Mouse (Mus musculus) megakaryocyte-erythroid progenitor cell, adult 5 weeks (primary cell): ENCODE results near the gene Shd. TPM values are rescaled to one million over a fixed set of nuclear protein-coding genes. Genes with fewer than 3 reads are reported as not detected.

Experiments used
- polyA plus RNA-seq: library from polyadenylated mRNA; stranded (reverse); fragments of >175 nt; gene quantifications from 2 replicates; pipeline ENCODE4 v1.2.3, GENCODE M21; 2012

Gene Shd
- 2.6 and 6.5 TPM in 2 replicates for polyA plus RNA-seq

GRCm38 (mm10) chr17:55969966-55970891 lies at the start of gene Shd:
Gene Shd (plus strand): TSS chr17:55970467.

GRCm38 (mm10) chr17:55949400-55949799 lies 20.9 kb upstream of the Shd start, which contains the start of gene Zfp119b:
Gene Zfp119b (minus strand): TSS chr17:55949500.

DNA sequence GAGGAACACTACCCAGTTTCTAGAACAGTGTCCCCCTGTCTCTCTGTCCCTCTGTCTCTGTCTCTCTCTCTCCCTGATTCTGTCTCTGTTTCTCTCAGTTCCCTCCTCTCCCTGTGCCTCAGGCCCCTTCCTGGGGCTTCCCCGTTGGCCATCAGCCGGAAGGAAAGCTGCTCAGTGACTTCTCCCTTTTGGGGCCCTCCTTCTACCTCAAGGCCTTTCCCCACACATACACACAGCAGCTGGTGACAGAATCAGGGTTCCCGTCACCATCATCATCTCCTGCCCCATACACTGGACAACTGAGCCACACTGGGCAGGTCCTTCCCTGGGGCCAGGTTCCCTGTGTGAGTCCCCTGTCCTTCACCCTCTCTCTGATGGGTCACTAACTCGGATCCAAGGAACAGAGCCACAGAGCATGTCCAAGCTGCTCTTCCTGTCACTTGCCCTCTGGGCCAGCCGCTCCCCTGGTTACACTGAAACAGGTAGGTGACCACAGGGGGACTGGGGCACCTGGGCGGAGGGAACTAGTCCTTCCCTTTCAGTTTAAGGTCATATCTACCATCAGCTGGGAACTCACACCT lies 17.7 kb upstream of the Shd start, which contains the start of gene Ebi3:
TSS of gene Ebi3 (plus strand) at position 194 of the 581 bp plus-strand sequence.

DNA sequence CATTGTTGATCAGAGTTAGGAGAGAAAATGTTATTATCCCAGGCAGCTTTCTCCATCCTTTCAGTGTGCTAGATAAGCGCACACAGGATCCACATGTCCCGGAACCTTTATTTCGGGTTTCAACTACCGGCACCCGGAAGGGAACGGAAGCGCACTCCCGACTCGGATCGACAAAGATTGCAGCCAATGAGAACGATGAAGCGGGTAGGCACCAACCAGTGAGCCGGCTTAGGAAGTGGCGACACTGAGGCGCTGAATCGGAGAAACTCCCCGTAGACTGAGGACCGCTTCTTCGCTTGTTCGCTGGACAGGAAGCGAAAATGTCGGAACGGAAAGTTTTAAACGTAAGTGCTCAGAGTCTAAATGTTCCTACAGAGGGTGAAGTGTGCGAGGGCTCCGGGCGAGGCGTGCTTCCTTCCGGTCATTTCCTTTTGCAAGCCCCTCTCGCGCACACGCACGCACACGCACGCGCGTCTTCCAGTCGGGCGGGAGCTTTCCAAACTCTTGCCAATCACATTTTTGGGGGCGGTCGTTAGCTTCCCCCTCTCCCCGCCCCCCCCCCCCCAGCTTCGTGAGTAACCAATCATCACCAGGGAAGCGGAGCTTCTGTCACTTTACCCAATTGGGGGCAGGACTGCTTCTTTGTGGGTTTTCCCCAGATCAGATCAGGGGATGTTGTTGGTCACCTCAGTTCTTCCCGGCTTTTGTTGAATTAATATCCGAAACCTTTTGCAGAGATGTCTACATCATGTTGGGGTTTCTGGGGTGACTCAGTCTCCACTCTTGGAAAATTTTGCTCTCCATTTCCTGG lies 11.1 kb upstream of the Shd start, which contains the start of gene Yju2:
TSS of gene Yju2 (plus strand) at position 182 of the 811 bp plus-strand sequence.

DNA sequence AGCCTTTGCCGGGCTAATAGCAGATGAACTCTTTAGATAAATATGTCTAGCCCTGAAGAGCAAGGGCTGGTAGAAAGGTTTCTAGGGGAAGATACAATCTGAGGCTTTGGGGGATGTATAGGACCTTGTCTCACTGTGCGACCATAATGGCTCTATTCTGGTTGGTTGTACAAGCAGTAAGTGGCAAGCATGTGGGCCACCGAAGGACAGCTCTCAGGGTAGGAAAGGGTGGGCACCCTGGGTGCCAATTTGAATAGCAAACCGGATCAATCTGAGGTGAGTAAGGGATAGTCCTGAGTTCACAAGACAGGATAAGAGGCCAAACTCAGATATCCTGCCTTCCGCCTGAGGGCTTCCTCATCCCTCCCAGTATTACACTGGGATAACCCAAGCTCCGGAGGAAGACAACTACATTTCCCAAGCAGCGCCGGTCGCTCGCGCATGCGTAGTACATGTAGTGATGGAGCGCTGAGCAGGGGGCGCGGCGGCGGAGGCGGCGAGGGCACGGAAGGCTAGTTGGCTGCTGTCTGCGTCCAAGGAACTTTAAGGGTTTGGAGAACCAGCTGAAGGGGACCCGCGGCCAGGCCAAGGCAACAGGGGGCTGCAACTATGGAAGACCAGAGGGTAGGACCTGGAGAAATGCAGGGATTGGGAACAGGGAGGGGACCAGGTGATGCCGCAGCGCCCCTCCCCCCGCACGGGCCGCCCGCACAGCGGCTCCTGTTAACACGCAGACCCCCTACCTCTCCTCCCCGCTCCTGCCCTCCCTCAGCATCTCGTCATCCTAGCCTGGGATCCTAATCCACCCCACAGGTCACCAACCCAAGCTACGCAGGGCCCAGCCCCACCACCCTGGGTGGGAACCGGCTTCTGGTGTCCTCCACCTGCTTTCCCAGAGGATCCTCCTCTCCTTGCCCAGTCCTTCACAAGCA lies 16.0 kb downstream of the Shd start, which contains the start of gene Fsd1:
TSS of gene Fsd1 (plus strand) at position 480 of the 932 bp plus-strand sequence.

GRCm38 (mm10) chr17:56005415-56006061 lies 35.3 kb downstream of the Shd start, which contains the start of the genes Stap2 and Mpnd:
Gene Stap2 (minus strand): TSS chr17:56005584.
Gene Mpnd (plus strand): TSS chr17:56005711.

Other genes with a start within 250 kb of the Shd start
- 0.02 and 0.04 TPM in 2 replicates for gene Adgre4, start 220.5 kb upstream of the Shd start, polyA plus RNA-seq
- gene Zfp119a, start 91.5 kb upstream of the Shd start, polyA plus RNA-seq: 0.62 and 0.73 TPM in 2 replicates
- gene Zfp959, start 78.4 kb upstream of the Shd start, polyA plus RNA-seq: 2.9 and 3.5 TPM in 2 replicates
- 0.31 and 0.32 TPM in 2 replicates for gene Zfp119b, start 21.0 kb upstream of the Shd start, polyA plus RNA-seq
- gene Ebi3, start 17.8 kb upstream of the Shd start, polyA plus RNA-seq: 52.3 and 76.6 TPM in 2 replicates
- gene Yju2, start 11.4 kb upstream of the Shd start, polyA plus RNA-seq: 33.2 and 44.4 TPM in 2 replicates
- 0.13 TPM in 1 of 2 replicates, not detected in the other for gene Fsd1, start 16.0 kb downstream of the Shd start, polyA plus RNA-seq
- 0.18 and 0.47 TPM in 2 replicates for gene Stap2, start 35.1 kb downstream of the Shd start, polyA plus RNA-seq
- 73.3 and 76.8 TPM in 2 replicates for gene Mpnd, start 35.2 kb downstream of the Shd start, polyA plus RNA-seq
- 88.5 and 88.9 TPM in 2 replicates for gene Sh3gl1, start 66.2 kb downstream of the Shd start, polyA plus RNA-seq
- gene Chaf1a, start 70.0 kb downstream of the Shd start, polyA plus RNA-seq: 52.5 and 116 TPM in 2 replicates
- gene Ubxn6, start 104.6 kb downstream of the Shd start, polyA plus RNA-seq: 44.5 and 52.3 TPM in 2 replicates
- gene Hdgfl2, start 109.2 kb downstream of the Shd start, polyA plus RNA-seq: 200 and 292 TPM in 2 replicates
- gene Plin4, start 139.3 kb downstream of the Shd start, polyA plus RNA-seq: 0.02 TPM in 1 of 2 replicates, not detected in the other
- not detected in 2 replicates for gene Plin5, start 147.1 kb downstream of the Shd start, polyA plus RNA-seq
- 42.7 and 91.2 TPM in 2 replicates for gene Lrg1, start 151.5 kb downstream of the Shd start, polyA plus RNA-seq
- gene Sema6b, start 169.9 kb downstream of the Shd start, polyA plus RNA-seq: 14.5 and 22.4 TPM in 2 replicates
- 0.96 and 1.1 TPM in 2 replicates for gene Tnfaip8l1, start 192.0 kb downstream of the Shd start, polyA plus RNA-seq
- 46.7 and 52.3 TPM in 2 replicates for gene Mydgf, start 213.5 kb downstream of the Shd start, polyA plus RNA-seq
- gene Dpp9, start 248.4 kb downstream of the Shd start, polyA plus RNA-seq: 87.7 and 105 TPM in 2 replicates